Mouse (Mus musculus): ENCODE measurements around the gene Nr1d2. TPM values are rescaled to one million over a fixed set of nuclear protein-coding genes. Genes with fewer than 3 reads are reported as not detected.
A peak's percentile ranks its signal among the peaks of the same experiment; 100 is the strongest.
"Not testable (repeated sequence)": the region's sequence is repeated elsewhere in the genome, so short reads cannot be mapped to it uniquely, and the experiment has no call there.

The Nr1d2 gene
- 10.0 and 10.9 TPM in 2 replicates for polyA plus RNA-seq (2015; fragmentation: Nextera tagmentation; extraction: Ambion mirVana)

DNA sequence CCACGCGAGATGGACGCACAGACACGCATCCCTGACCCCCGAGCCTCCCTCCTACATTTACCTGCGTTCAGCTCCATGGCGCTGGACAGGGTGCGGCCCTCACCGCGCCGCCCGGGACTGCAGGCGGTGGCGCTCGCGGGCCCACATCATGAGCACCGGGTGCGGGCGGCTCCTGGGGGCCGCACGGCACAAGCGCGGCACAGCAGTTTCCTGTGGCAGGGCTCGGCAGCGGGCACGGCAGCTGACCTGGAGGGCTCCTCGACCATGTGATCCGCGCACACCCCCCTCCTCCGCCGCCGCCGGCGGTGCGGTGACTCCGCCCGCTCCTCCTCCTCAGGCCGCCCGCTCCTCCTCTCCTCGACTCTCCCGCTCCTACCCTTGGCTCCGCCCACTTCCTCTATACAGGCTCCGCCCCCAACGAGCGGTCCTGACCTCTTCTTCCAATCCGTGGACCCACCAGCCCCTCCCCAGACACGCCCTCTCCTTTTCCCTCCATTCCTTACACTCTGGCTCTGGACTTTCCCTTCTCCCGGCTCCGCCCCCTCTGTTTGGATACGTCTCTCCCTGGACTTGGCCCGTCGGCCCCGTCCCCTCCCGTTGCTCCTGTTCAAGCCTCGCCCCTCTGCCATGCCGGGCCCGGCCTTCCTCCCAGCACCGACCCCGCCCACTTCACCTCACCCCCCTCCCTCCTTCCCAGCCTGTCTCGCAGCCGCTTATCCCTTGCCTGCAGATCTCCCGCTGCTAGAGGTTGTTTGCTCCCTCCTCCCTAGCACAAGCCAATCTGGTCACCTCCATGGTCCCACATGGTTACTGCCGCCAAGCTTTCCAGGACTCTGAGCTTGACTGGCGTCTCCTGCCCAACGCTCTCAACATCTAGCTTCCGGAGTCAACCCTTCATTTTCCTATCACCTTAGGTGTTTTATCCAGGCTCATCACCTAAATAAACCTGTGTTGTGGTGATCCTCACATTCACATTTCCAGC, at the start of gene Nr1d2:
Nr1d2 (minus strand) TSS at position 378 of the 982 bp plus-strand sequence.
- ATAC-seq (ENCODE audit: extremely low read depth, insufficient number of reproducible peaks, low FRiP score, low TSS enrichment) = peak; percentile 87
- H3K36me3 ChIP-seq = no peaks in the 10 kb centered on the region
- peak within 1 kb of the TSS; percentile 78 for H3K4me2 ChIP-seq
- H3K27me3 ChIP-seq (replicated peaks) = no peaks in the 10 kb centered on the region
- peaks cover 30% of the 10 kb centered on the region for H3K4me1 ChIP-seq
- no peaks in the 10 kb centered on the region for H3K9me3 ChIP-seq
- peak within 1 kb of the TSS; percentile 92 for H3K4me3 ChIP-seq
- peak within 1 kb of the TSS; percentile 94 for H3K27ac ChIP-seq (replicated peaks)
- peak within 1 kb of the TSS; percentile 88 for H3K9ac ChIP-seq
- under 1% methylated on average over 66 of the region's 66 CpGs for WGBS

DNA sequence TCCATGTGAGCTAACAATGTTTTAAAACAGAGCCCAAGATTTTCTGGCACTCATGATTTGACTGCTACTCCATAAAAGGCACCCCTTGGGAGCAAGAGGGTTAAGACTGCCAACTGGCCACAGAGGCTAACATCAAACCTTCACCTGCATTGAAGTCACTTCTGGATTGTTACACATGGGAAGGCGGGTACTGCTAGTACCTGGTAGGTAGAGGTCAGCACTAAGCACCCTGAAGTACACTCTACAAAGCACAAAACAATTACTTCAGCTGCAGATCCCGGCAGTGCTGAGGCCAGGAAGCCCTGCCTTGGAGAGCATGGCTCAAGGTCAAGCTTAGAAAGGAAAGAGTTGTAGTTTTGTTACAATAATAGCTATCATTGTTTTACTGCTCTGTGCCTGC, 48.5 kb upstream of the Nr1d2 start:
- ATAC-seq (ENCODE audit: extremely low read depth, insufficient number of reproducible peaks, low FRiP score, low TSS enrichment) = no peak
- Histone ChIP-seq H3K27me3 (replicated peaks) (no peaks in the 10 kb centered on the region), H3K4me3 (no peak overlapping the region), H3K9me3 (no peaks in the 10 kb centered on the region), H3K9ac (no peak overlapping the region), H3K27ac (replicated peaks) (peak overlapping the region; percentile 48; the same call in 1 of the 2 replicates), H3K4me1 (peaks cover 17% of the 10 kb centered on the region), H3K36me3 (peaks cover 17% of the 10 kb centered on the region), H3K4me2 (no peak overlapping the region)
- WGBS = 54% methylated on average over 2 of the region's 2 CpGs

DNA sequence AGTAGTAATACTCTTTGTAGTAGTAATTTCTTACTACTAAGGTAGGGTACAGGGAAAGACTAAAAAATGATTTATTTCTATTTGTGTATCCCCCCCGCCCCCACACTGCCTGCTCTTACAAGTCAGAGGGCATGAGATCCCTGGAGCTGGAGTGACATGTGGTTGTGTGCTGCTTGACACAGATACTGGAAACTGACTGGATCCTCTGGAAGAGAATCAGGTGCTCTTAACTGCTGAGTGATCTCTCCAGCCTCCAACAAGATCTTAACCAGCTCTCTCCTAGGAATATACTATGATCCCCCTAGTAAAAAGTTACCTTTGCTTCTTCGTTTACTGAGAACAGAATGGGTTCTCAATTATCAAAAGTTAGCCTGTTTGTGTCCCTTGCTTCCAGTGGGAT, 47.5 kb upstream of the Nr1d2 start:
- Histone ChIP-seq H3K4me1 (peaks cover 14% of the 10 kb centered on the region), H3K9me3 (no peaks in the 10 kb centered on the region), H3K4me2 (no peak overlapping the region), H3K4me3 (no peak overlapping the region), H3K36me3 (peaks cover 26% of the 10 kb centered on the region), H3K9ac (no peak overlapping the region), H3K27ac (replicated peaks) (no peak overlapping the region), H3K27me3 (replicated peaks) (no peaks in the 10 kb centered on the region)
- ATAC-seq (ENCODE audit: extremely low read depth, insufficient number of reproducible peaks, low FRiP score, low TSS enrichment) = no peak
- WGBS = 82% methylated on average over 2 of the region's 2 CpGs

DNA sequence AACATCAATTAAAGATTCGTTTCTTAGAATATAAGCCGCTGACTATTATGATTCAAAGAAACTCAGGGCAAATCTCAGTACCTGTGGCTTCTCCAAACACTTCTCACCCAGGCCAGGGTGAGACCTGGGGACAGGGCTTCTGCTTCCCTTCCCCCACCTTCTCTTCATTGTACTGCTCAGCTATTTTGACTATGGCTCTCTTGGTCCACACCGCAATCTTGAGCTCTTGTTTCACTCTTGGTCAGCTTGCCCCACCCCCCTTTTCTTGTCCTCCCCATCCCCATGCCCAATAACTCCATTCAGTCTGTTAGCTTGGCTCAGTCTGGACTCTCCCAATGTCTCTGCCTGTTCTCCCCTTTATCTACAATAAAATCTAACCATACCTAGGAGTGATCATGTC, 46.5 kb upstream of the Nr1d2 start:
- no peak for ATAC-seq (ENCODE audit: extremely low read depth, insufficient number of reproducible peaks, low FRiP score, low TSS enrichment)
- H3K27ac ChIP-seq (replicated peaks) = no peak overlapping the region
- H3K4me3 ChIP-seq = no peak overlapping the region
- WGBS = 85% methylated on average over 3 of the region's 3 CpGs
- H3K9ac ChIP-seq = no peak overlapping the region
- no peaks in the 10 kb centered on the region for H3K27me3 ChIP-seq (replicated peaks)
- H3K36me3 ChIP-seq = peaks cover 28% of the 10 kb centered on the region
- peaks cover 14% of the 10 kb centered on the region for H3K4me1 ChIP-seq
- H3K9me3 ChIP-seq = no peaks in the 10 kb centered on the region
- no peak overlapping the region for H3K4me2 ChIP-seq

DNA sequence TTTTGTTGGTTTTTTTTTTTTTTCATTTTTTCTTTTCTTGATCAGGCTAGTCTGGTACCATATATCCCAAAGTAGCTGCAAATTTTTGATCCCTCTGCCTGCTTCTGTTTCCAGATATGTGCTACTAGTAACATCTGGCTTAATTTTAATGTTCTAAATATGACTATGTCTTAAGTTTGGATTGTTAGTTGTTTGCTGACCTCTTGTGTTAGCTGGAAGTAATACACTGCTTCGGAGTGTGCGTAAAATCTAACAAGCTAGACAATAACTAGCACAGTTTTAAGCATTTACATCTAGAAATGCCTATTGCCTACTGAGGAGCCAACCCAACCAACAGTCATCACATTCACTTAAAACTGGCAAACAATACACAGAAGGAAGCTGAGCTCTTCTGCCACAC, 45.7 kb upstream of the Nr1d2 start:
- H3K4me2 ChIP-seq = no peak overlapping the region
- H3K9me3 ChIP-seq = no peaks in the 10 kb centered on the region
- H3K9ac ChIP-seq = no peak overlapping the region
- H3K36me3 ChIP-seq = peaks cover 36% of the 10 kb centered on the region
- H3K27ac ChIP-seq (replicated peaks) = no peak overlapping the region
- 86% methylated on average over 2 of the region's 2 CpGs for WGBS
- H3K27me3 ChIP-seq (replicated peaks) = no peaks in the 10 kb centered on the region
- no peak overlapping the region for H3K4me3 ChIP-seq
- H3K4me1 ChIP-seq = peaks cover 14% of the 10 kb centered on the region
- ATAC-seq (ENCODE audit: extremely low read depth, insufficient number of reproducible peaks, low FRiP score, low TSS enrichment) = no peak

DNA sequence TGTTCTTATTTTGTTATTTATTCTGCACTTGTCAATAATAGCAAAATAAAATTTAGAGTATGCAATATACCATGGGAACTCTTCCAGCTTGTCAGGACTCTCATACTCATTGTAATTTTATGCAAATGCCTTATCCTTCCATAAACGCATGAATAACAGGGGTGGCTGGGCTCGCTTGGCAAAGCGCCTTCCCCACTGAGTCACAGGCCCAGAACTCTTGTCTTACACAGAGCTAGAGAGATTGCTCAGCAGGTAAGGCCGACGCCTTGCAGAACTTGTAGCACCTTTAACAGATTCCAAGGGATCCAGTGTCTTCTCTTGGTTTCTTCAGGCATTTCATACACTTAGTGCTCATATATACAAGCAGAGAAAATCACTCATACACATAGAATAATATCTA, 41.4 kb upstream of the Nr1d2 start:
- no peaks in the 10 kb centered on the region for H3K27me3 ChIP-seq (replicated peaks)
- WGBS = 87% methylated on average over 5 of the region's 5 CpGs
- no peaks in the 10 kb centered on the region for H3K9me3 ChIP-seq
- H3K4me3 ChIP-seq = no peak overlapping the region
- no peak overlapping the region for H3K4me2 ChIP-seq
- H3K36me3 ChIP-seq = peaks cover 72% of the 10 kb centered on the region
- ATAC-seq (ENCODE audit: extremely low read depth, insufficient number of reproducible peaks, low FRiP score, low TSS enrichment) = no peak
- H3K27ac ChIP-seq (replicated peaks) = no peak overlapping the region
- 0 out of 2 replicates have a peak, but pooled peaks cover 3% of the 10 kb centered on the region for H3K4me1 ChIP-seq
- H3K9ac ChIP-seq = no peak overlapping the region

DNA sequence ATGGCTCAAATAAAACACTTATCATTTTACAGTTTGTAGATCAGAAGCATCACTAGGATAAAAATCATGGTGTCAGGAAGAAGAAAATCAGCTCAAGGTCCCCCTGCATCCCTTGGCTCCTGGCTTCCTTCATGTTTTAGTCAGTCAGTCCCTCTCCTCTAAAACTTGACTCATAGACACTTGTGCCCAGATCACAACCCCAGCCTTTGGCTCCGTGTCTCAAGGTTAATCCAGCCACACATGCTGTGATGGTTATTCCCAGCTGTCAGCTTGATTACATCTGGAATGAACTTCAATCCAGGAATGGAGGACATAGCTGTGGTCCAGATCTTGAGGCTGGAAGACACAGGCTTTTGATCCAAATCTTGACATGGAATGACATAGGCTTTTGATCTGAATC, 35.6 kb upstream of the Nr1d2 start:
- H3K4me3 ChIP-seq = no peak overlapping the region
- H3K4me1 ChIP-seq = peaks cover 11% of the 10 kb centered on the region
- H3K27me3 ChIP-seq (replicated peaks) = no peaks in the 10 kb centered on the region
- no peak overlapping the region for H3K9ac ChIP-seq
- WGBS = 90% methylated on average over 1 of the region's 1 CpGs
- H3K27ac ChIP-seq (replicated peaks) = no peak overlapping the region
- H3K36me3 ChIP-seq = peaks cover 37% of the 10 kb centered on the region
- no peak overlapping the region for H3K4me2 ChIP-seq
- ATAC-seq (ENCODE audit: extremely low read depth, insufficient number of reproducible peaks, low FRiP score, low TSS enrichment) = no peak
- H3K9me3 ChIP-seq = no peaks in the 10 kb centered on the region

DNA sequence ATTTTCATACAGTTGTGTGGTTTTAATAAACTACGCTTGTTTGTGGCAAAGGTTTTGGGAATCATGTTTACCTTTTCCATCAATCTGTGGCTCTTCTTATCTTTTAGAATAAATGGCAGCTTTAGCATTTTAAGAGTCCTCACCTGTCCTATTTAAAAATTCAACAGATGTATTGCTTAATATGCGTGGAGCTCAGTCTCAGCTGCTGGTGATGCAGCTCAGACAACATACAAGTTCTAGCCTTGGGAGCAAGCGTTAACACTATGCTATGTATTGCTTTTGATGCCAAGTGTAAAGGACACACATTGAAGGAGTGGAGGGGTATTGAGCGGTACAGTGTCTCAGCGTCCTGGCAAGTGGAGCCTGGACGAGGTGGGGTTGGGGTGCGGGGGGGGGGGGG, 32.7 kb upstream of the Nr1d2 start:
- Histone ChIP-seq H3K4me3 (peak overlapping the region; percentile 97), H3K27ac (replicated peaks) (peak overlapping the region; percentile 88), H3K27me3 (replicated peaks) (no peaks in the 10 kb centered on the region), H3K9ac (peak overlapping the region; percentile 90), H3K4me1 (peaks cover 19% of the 10 kb centered on the region), H3K4me2 (peak overlapping the region; percentile 78), H3K36me3 (peaks cover 33% of the 10 kb centered on the region), H3K9me3 (no peaks in the 10 kb centered on the region)
- WGBS = 7% methylated on average over 7 of the region's 7 CpGs
- no peak for ATAC-seq (ENCODE audit: extremely low read depth, insufficient number of reproducible peaks, low FRiP score, low TSS enrichment)

DNA sequence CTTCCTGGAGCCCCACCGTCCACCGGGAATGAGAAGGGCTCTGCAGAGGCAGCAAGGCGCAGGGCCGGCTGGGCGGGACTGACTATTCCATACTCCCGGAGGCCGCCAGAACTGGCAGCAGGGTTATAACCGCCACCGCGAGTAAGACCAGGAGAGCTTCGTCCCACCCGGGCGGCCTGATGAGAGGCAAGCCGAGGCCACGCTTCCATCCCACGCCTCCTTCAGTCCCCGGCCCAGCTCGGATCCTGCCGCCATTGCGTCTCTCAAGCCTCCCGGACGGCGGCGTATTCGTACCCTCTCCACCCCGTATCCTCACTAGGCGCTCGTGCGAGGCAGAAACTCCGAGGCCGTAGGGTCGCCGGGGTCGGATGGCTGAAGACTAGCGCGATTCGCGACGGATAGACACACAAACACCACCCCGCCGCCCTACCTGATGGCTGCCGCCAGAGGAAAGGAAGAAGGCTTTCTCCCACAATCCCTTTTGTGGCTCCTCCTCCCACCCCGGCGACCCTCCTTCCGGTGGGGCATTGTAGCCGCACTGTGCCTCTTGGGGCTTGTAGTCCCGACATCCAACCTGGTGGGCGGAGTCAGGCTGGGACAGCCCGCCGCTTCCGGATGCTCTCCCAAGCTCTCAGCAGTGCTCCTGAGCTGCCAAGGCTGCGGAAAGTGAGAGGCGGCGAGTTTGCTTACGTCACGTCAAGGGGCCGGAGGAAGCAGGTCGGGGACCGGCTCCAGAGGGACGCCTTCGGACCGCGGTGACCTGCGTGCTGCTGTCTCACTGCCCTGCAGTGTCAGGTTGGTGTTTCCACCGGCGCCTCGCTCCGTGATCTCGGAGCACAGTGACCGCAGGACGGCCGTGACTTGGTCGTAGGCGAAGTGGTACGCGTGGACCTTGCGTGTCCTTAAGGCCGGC, 31.9 kb upstream of the Nr1d2 start, which contains the start of the genes Nkiras1 and Rpl15:
Nkiras1 (plus strand) TSS at position 608 of the 913 bp plus-strand sequence.
Rpl15 (minus strand) TSS at position 863 of the 913 bp plus-strand sequence.
- Histone ChIP-seq H3K36me3 (peaks cover 34% of the 10 kb centered on the region), H3K9ac (peak within 1 kb of the TSS; percentile 100), H3K27ac (replicated peaks) (peak within 1 kb of the TSS; percentile 88), H3K4me3 (peak within 1 kb of the TSS; percentile 97), H3K27me3 (replicated peaks) (no peaks in the 10 kb centered on the region), H3K4me1 (peaks cover 19% of the 10 kb centered on the region), H3K4me2 (peak within 1 kb of the TSS; percentile 78), H3K9me3 (no peaks in the 10 kb centered on the region)
- ATAC-seq (ENCODE audit: extremely low read depth, insufficient number of reproducible peaks, low FRiP score, low TSS enrichment) = peak; percentile 99
- WGBS = under 1% methylated on average over 78 of the region's 78 CpGs

DNA sequence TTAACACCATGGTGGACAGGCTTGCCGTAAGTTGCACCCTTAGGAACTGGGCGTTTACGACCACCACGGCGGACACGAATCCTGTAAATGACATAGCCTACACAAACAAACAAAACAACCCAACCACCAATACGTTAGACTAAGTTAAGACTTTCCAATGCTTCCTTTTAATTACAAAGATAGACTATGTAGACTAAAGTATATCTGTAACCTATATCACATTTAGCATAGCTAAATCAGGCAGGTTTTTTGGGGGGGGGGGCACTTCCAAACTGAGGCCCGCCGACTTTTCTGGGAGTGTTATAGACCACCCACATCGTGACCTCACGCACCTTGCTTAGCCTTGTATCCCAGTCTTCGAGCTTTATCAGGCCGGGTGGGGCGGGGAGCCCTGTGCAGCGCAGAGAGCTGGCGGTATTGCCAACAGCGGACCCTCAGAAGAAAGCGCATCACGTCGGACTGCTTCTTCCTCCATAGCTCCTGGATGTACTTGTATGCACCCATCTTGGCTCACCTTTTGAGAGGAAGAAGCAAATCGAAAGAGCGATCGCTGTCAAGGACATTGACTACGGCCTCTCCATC, 31.1 kb upstream of the Nr1d2 start:
- ATAC-seq (ENCODE audit: extremely low read depth, insufficient number of reproducible peaks, low FRiP score, low TSS enrichment); H3K9me3 ChIP-seq; H3K27me3 ChIP-seq (replicated peaks): not testable (repeated sequence)
- Histone ChIP-seq H3K36me3 (peaks cover 35% of the 10 kb centered on the region), H3K4me1 (peaks cover 19% of the 10 kb centered on the region), H3K27ac (replicated peaks) (peak overlapping the region; percentile 88), H3K4me3 (peak overlapping the region; percentile 97), H3K9ac (peak overlapping the region; percentile 100), H3K4me2 (peak overlapping the region; percentile 78)
- WGBS = under 1% methylated on average over 24 of the region's 24 CpGs
